Mouse (Mus musculus): ENCODE data around the gene Saa3.
"Not testable (repeated sequence)": the region's sequence is repeated elsewhere in the genome, so short reads cannot be mapped to it uniquely, and the experiment has no call there.

The Saa3 gene

DNA sequence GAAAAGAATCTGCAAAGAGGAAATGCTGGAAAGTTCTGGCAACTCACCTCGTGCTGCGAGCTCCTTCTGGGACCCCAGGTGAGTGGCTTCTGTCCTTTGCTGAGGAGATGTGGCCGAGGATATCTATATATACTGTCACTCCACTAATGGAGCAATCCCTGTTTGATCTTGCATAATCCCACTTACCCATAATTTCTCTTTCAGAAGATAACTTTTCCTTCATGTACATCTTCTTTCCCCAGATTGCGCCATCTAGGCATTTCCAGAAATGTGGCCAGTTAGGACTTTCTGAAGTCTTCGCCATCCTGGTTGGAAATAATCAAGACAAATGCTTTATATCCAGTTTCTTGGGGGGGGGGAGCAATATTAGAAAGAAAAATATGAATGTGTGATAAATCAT lies at the start of gene Saa3:
TSS of gene Saa3 (minus strand) at position 101 of the 400 bp plus-strand sequence.
- DNase-seq (ENCODE audit: low spot score), result no peak

DNA sequence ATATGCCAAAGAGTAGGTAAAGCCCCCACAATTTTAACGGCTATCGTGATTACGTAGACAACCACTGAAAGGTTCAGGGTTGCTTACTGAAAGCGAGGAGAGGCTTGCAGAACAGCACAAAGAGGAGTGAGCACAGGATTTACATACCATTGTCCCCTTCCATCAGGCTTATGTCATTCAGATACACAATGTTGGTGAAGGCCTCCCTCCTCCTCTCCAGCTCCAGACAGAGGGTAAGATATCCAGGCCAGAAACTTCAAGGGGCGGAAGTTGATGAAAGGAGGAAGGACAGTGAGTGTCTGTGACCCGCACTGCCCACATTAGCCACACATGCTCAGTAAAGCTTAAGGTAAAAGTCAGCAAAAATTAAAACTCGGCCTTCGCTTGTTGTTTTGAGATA lies 49.2 kb upstream of the Saa3 start:
- DNase-seq (ENCODE audit: low spot score), result no peak

DNA sequence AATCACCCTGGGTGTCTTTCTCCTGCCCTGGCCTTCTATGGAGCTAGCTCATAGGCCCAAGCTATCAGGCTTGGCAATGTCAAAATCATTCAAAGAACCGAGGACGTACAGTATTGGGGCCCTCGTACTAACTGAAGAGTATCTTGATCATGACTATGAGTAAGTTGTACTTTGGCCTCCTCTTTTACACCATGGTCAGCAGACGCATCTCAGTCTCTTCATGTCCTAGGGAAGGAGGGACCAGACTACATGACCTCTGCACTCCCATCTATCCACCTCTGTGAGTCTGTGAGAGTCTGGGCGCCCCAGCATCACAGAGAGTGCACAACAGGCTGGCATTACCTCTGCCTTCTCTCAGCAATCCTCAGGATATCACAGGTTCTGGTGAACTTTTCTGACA lies 47.1 kb upstream of the Saa3 start:
- no peak for DNase-seq (ENCODE audit: low spot score)

DNA sequence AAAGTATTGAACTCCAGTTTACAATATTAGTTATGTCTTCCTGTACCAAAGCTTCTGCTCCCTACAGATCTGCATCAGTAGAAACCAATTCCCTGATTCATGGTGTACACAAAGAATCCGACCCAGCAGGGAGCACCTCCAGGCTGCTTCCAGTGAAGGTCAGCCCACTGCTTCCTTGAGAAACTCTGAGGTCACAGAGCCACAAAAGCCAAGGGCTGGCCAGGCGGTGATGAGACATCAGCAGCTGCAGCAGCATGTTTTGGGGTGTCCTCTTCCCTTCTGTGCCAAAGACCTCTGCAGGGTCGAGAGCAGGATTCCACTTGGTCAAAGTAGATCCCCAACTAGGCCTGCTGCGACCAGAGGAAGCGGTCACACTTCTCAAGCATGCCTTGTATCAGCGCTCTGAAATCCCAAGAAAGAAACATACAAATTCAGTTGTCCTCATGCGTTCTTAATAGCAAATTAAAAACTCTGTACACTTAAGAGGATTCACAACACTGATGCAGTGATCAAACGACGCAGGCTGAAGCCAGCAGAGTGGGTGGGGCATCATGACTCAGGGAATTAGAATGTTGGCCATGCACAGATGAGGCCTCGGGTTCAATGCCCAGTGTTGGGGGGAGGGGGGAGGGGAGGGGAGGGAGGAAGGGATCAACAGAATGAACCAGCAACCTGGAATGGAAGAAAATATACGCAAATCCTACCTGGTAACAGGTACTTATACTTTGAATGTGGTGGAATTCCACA lies 45.7 kb upstream of the Saa3 start:
- DNase-seq (ENCODE audit: low spot score), result no peak

DNA sequence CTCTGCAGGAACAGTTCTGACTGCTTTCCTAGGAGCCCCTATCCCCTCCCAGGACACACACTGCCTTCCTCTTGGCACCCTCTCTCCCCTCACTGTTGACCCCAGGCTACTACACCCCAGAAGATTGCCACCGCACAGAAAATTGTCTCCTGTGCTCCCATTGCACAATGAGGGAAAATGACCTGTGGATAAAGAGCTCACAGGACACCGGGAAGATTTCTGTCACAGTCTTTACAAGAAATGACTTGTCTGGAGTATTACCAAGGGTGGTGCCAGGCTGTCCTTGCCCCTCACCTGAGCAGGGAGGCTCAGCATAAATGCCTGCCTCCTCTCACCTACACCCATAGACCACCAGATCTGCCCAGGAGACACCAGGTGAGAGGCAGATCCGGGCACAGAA lies 36.0 kb upstream of the Saa3 start, which contains the start of gene Saa2:
TSS of gene Saa2 (plus strand) at position 301 of the 400 bp plus-strand sequence.
- DNase-seq (ENCODE audit: low spot score), result no peak

DNA sequence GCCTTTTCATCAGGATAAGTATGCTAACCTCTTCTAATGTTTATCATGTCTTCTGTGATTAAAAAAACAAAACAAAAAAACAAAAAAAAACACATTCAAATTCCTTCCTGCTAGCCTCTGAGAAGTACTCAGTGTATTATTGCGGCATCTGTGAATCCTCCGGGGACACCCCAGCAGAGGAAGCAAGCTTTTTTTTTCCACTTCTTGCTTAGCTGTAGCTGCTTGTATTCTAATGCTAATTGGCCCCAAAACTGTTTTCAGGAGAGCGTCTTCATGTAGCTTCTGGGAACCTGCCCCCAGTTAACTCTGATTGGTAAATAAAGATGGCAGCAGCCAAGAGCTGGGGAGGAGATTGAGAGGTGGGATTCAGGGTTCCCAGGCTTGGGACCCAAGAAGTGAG lies 33.0 kb upstream of the Saa3 start:
- no peak for DNase-seq (ENCODE audit: low spot score)

DNA sequence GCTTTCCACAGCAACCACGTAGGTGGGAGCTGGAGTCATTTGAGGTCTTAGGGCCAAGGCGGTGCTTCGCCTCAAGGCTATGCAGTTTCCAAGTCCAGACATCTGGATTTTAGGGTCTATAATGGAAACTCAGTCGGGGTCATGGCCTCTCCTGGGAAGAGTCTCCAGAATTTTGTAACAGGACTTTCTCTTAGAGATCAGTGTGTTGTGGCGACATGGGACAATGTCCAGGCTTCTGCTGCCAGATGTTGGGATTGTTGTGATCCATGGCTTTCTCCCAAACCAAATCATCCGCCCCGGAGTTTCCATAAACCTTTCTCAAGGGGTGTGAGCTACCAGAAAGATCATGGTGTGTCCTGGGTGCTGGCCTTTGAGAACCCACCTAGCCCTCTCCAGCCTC lies 30.9 kb upstream of the Saa3 start:
- no peak for DNase-seq (ENCODE audit: low spot score)

DNA sequence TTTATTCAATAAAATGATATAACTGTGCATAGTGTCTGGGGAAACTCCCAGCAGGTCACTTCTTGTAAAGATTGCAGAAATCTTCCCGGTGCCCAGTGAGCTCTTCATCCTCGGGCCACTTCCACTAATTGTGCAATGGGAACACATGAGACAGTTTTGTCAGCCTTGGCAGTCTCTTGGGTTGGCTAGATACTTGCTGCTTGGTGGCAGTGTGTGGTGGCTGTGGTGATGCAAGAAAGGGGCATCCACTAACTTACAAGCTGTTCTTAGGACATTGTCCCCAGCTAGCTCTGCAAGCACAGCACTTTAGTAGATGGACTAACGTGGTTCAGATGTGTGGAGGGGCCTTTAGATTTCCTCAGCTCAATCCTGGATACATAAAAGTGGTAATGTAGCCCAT lies 30.3 kb upstream of the Saa3 start:
- no peak for DNase-seq (ENCODE audit: low spot score)

DNA sequence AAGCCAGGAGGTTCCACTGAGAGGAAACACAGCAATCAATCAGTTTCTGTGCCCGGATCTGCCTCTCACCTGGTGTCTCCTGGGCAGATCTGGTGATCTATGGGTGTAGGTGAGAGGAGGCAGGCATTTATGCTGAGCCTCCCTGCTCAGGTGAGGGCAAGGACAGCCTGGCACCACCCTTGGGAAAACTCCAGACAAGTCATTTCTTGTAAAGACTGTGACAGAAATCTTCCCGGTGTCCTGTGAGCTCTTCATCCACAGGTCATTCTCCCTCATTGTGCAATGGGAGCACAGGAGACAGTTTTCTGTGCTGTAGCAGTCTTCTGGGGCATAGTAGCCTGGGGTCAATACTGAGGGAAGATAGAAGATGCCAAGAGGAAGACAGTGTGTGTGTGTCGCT lies 27.4 kb upstream of the Saa3 start, which contains the start of gene Saa1:
TSS of gene Saa1 (minus strand) at position 101 of the 400 bp plus-strand sequence.
- not testable (repeated sequence) for DNase-seq (ENCODE audit: low spot score)

DNA sequence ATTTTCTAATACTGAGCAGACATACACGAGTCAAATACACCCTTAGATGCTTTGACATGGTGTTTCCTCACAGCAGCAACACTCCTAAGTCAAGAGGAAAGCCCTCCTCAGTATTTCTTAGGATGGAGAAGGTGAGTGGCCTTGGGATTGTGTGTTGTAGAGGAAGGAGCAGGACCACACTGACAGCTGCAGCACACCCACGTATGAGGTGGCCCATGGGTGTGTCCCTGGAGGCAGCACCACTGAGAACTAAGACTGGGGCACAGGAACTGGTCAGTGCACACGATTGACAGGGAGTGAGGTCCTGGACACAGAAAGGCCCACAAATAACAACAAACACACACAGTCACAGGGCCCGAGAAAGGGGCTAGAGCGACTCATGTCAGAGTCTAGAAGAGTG lies 24.5 kb upstream of the Saa3 start:
- DNase-seq (ENCODE audit: low spot score), result not testable (repeated sequence)

DNA sequence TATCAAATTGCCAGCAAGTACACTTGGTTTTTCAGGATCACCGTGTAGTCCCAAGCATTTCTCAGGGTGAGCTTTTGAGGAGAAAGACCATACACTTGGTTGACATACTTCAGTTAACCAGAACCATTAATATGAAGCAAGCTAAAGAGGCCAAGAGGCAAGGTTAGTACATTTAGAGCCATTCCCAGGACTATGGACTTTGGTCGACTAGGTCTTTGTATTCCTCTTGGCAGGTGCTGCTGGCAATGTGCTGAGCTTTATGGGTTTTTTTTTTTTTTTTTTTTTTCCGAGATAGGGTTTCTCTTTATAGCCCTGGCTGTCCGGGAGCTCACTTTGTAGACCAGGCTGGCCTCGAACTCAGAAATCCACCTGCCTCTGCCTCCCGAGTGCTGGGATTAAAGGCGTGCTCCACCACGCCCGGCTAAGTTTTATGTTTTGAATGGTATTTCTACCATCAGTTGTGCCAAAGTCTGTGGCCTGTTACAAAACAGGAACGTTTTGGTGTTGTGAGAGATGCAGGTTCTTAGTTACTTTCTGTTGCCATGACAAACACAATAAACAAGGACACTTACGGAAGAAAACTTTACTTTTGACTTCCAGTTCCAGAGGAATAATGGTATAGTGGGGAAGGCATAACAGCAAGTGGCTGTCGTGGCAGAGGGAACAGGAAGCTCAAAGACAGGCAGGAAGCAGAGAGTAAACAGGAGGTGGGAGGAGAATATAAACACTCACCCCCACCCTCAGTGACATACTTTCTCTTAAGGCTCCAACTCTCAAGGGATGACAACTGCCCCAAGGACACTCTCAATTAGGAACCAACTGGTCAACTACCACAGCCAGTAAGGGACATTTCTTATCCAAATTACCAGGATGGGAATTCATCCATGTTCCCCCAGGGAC lies 23.3 kb upstream of the Saa3 start:
- DNase-seq (ENCODE audit: low spot score), result peak; percentile 36

DNA sequence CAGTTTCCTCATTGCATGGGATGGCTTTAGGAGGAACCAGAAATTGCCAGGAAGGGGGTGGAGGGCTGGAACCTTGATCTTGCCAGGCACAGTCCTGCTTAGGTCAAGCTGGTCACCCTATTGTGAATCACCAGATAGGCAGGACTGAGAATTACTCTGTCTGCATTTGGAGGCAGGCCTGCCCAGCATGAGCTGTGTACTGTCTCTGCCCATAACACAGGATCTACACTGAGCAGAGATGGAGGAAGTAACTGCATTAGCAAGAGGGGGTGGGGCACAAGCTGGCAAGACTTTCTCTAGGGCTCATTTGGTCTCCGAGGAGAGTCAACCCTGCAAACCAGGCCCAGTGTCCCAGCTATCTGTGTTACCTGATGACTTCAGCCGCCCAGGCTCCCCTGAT lies 19.5 kb upstream of the Saa3 start:
- DNase-seq (ENCODE audit: low spot score), result no peak

DNA sequence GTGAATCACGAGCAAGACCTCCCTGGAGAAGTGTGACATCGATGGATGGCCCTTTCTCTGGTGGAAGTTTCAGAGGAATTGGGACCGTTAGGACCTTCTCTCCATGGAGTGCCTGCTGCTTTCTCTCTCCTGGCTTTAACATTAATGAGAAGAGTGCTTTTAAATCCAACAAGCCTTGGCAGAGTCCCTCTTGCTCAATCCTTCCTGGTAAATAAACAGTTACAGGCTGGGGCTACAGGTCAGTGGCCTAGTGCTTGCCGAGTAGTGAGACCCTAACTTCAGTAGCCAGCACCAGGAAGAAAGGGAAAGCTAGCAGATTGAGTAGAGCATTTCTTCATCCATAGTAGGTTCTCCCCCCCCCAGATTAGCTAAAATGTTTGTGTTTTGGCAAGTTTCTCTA lies 17.0 kb upstream of the Saa3 start, which contains the start of gene Saa4:
TSS of gene Saa4 (minus strand) at position 146 of the 400 bp plus-strand sequence.
- DNase-seq (ENCODE audit: low spot score), result peak; percentile 43

DNA sequence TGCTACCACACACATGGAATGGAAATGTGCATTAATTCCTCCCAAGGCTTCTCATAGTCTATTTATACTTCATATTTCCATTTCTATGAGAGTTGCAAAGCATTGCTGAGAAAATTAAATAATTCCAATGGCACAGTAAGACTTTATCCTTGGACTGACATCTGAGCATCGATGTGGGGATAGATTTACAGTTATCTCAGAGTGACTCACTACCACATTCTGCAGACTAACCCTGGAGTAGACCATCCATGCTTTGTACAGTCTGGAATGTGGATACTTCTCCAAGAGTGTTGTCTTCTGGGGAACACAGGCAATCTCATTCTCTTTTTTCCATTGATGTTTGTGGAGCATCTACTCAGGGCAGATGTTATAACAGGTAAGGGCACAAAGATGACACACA lies 12.1 kb upstream of the Saa3 start:
- no peak for DNase-seq (ENCODE audit: low spot score)

DNA sequence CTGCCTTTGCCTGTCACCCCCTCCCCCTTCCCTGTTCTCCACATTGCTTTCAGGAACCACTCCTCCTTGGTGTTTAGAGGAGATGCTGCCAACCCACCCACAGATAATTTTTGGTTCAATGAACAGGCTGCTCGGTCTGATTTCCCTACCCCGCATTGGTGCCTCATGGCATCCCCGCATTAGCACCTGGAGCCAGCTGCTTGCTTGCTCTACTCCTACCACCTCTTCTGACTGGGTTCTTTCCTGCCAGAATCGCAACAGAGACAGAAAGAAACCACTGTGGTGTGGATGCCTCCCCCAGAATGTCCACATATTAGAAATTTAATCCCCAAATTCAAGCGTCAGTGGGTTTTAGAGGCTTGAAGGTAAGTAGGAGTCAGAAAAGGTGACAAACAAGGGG lies 8.9 kb upstream of the Saa3 start:
- no peak for DNase-seq (ENCODE audit: low spot score)

DNA sequence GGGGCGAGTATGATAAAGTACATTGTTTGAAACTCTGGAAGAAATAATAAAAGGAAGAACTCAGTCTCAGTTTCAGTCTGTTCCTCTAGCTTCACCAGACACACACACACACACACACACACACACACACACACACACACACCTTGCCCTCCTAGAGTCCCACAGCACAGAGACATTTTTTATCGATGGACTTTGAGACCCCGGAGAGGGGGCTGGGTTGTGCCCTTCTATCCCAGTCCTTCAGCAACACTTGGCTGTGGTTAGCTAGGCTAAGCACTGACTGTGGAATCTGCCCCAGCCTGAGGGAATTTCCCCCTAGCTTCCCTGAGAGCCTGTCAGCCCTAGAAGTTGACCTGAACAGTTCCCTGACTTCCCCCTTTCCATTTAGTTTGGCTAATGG lies 8.3 kb upstream of the Saa3 start:
- peak; percentile 63 for DNase-seq (ENCODE audit: low spot score)

DNA sequence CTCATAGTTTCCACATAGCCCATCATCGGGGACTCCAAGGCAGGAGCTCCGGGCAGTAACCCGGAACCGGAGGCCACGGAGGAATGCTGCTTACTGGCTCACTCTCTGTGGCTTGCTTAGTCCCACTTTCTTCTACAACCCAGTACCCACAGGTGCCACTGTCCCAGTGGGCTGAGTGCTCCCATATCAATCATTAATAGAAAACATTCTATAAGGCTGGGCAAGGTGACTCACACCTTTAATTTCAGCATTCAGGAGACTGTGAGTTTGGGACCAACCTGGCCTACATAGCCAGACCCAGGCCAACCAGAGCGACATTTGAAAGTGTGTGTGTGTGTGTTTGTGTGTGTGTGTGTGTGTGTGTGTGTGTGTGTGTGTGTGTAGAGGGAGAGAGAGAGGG lies 7.9 kb upstream of the Saa3 start:
- no peak for DNase-seq (ENCODE audit: low spot score)

DNA sequence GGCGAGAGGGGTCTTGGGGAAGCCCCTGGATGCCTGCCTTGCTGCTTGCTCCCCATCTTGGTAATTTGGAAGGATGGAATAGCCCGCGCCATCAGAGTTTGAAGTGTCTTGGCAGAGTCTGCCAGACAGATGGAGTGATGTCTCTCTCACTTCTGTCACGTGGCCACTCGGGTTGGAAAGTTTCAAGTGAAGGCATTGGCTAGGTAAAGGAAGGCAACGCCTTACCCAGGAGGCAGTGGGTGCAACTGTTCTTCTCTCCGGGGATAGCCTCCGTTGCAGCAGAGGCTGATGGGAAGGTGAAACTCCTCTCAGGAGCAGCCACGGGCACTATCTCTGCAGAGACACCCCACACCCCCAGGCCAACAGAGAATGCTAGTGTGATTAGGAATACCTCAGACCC lies 5.0 kb upstream of the Saa3 start:
- DNase-seq (ENCODE audit: low spot score), result no peak

DNA sequence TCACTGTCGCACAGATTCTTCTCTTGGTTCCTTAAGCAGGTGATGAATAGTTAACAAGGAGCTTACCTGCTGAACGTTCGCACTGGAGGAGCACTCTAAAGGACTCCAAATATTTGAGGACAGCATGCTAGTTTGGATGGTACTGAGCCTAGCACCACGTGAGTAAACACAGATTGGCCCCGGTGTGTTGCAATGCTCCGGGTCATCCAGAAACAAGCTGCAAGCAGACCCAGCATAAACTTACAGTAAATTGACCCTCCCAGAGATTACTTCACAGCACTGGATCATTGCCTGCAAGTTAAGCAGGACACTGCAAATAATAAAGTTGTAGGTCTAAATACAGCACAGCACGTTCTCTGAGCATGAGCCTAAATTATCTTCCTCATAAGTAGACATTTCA lies 4.0 kb upstream of the Saa3 start:
- peak; percentile 84 for DNase-seq (ENCODE audit: low spot score)

DNA sequence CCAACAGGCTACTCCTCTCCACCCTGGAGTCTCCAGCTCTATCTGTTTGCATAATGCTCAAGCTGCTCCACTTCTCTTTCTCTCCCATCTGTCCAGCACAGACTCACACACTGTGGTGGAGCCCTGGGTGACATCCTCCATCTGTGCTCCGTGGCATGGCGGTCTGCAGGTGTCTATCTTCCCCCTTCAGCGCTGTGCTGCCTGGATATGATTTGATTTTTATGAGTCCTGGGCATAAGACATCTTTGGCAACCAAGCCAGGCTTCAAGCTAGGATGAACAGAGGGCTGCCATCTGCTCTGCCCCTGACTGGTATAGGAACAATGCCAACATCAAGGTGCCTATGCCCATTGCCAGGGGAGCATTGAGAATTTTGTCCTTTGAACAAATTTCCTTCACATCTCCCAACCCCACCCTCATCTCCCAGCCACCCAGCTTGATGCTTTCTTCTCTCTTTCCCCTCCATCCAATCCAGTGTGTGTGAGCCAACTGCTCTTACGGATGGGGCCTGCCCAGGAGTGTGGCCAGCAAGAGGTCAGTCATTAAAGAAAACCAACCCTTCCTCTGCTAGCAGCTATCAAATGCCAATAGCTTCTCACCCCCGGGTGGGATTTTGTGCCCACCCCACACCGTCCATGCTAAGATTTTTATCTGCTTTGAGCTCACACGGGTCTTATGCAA lies 3.2 kb upstream of the Saa3 start:
- DNase-seq (ENCODE audit: low spot score), result no peak

DNA sequence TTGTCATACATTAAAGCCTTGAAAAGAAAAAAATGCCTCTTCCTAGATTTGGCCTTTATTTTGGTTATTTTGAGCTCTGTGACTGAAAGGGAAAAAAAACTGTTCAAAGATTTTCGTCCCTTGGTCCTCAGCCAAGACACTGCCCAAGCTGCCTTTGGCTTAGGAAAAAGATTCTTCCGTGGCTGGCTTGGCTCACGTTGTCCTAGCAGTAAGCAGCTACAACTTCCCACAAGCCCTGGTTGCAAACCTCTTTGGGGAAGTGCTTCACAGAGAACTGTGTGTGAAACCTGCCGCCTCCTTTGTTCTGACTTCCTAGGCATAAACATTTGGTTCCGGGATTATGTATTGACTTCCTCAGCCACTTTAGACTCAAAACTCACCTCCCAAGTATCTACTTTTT lies 1.4 kb upstream of the Saa3 start:
- DNase-seq (ENCODE audit: low spot score), result no peak

DNA sequence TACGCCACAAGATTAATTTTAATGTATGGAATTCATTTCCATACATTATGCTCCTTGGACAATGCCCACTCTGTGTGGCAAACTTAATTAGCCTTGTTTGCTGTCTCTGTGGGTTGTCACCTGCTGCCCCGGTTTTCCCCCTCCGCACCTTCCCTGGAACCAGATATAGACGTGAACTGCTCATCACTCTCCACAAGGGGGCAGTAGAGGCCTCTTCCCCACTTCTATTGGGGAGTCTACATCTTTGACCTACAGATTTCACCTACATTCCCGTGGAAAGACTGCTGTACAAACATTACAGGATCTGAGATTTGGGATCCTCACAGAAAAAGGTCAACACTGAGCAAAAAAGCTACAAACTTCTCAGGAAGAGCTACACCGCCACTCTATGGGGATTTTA lies 982 bp downstream of the Saa3 start:
- DNase-seq (ENCODE audit: low spot score), result peak; percentile 55

DNA sequence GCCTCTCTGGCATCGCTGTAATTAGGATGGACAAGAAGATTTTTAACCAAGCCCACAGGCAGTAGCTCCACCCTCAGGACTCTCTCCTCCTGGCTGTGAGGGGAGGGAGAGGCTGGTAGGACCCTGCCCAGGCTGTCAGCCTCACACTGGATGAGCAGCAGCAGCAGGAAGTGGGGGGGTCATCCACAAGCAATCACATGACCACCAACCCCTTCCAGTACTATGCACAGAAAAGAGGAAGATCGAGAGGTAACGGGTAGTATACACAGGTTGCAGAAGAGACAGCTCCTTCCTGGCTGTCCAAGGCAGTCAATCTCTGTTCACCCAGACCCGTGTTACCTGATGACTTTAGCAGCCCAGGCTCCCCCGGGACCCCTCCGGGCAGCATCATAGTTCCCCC lies 3.2 kb downstream of the Saa3 start:
- no peak for DNase-seq (ENCODE audit: low spot score)
